Mouse (Mus musculus) CH12F3 (cell line): ENCODE results near the gene Wars2.

Source experiments
- in situ Hi-C: fragments of 300-500 bp; cut with MboI; formaldehyde crosslinking; loops from 2 replicates; pipeline ENCODE4 v1.14.3; 2020; ENCODE audit warnings: low sequenced_read_pairs

Gene Wars2

DNA sequence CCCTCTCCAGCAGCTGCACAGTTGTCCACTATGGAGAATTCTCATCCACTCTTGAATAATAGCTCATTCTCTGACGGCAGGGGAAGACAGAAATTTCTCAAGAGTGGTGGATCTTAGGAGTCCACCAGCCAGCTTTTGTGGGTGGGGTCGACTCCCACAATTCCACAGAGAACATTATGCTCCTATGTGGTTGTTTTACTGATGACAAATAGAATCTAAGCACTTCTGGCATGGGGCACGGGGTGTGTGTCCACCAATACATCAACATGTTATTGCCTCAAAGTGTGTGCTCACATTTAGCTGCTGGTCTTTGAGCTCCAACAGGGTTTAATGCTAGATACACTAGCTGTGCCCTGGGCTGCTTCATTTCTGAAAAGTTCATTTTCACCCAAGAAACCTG lies 105.8 kb downstream of the Wars2 start:
- in situ Hi-C loops: loop anchor here (25.0 kb wide), 1 partner anchor 691 kb away; no protein-coding TSS in a partner anchor

DNA sequence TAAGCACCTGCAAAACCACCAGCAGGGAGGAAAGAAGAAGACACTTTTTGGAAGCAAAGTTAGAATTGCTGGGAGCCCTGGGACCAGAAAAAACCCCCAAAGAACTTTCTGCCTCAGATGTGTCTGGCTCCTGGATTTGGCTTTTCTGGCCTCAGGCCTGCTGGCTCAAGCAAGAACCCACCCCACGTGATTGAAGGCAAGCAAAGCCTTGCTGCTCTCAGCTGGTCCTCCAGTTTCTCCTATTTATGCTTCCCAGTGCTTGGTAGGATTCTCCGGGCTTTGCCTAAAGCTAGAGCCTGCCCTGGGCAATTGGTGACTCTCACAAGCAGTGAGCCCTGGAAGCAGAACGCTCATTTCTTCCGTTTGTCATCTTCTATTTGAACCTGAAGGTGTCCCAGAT lies 106.7 kb downstream of the Wars2 start:
- in situ Hi-C loops: loop anchor here (25.0 kb wide), 1 partner anchor 690 kb away; no protein-coding TSS in a partner anchor

DNA sequence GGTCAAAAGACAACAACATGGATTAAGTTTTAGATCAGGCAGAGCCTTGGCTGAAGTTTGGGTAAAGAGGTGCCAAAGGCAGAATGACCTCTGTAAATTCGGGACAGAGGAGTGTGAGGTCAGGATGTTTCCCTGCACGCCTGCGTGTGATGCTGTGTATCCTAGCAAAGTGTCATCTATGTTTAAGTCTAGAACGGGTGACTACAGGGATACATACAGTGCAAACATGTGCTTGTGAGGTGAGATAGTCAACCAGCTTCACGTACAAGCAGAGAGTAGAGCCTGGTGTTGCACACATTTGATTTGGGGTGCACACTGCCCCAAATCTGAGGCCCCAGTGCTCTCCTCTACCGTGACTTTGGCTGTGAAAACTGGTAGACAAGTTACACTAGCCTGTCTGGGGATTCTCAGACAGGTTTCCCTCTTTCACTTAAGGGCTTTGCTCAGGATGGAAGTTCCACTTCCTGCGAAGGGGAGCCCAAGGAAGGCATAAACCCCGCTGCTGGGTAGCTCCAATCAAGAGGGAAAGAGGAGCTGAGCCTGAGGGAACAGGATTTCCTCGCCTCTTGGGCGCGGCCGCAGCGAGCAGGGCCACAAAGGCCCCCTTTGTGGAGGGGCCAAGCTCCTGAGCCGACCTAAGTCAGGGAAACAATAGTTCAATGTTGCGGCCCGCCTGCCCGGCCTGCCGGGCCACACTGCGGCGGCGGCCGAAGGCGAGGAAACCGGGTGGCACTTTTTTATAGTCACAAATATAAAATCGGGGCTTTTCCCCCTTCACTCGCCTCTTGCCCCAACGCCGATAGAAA lies 107.3 kb downstream of the Wars2 start:
- in situ Hi-C loops: loop anchor here (25.0 kb wide), 1 partner anchor 689 kb away; no protein-coding TSS in a partner anchor

DNA sequence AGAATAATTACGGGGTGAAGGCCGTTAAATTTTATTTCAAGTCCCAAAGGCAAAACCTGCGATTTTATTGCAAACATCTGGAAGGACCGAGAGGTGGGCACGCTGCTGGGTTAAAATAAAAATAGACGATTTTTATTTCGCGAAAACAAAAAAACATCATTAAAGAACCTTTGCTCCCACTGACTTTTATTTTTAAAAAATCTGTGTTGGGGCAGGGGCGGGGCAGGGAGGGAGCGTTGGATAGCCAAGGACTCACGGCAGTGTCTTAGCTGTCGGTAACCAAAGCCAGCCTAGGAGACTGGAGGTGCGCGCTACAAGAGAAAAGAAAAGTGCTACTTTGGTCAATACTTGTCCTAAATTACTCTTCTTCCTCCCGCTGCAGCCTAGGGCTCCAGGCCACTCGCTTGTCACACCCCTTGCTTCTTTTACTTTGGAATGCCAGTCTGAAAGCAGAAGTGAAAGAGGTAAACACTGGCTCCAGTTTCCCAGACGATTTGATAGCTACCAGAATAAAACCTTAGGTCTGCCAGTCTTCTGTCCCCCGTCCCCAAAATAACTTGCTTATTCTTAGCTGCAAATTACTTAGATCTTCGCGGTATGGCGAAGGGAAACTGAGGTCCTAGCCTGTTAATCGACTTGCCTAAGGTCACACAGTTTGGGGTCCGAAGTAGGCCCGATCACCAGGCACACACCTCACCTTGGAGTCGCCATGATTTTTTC lies 108.1 kb downstream of the Wars2 start:
- in situ Hi-C loops: loop anchor here (25.0 kb wide), 1 partner anchor 688 kb away; no protein-coding TSS in a partner anchor

- in situ Hi-C loops: loop anchor here (25.0 kb wide), 1 partner anchor 688 kb away; no protein-coding TSS in a partner anchor
Measured at GRCm38 (mm10) chr3:99249551-99249870, 108.6 kb downstream of the Wars2 start.

GRCm38 (mm10) chr3:99249906-99250305 lies 109.0 kb downstream of the Wars2 start:
- in situ Hi-C loops: loop anchor here (25.0 kb wide), 1 partner anchor 687 kb away; no protein-coding TSS in a partner anchor

GRCm38 (mm10) chr3:99251271-99252165 lies 110.7 kb downstream of the Wars2 start:
- in situ Hi-C loops: no loop called here

DNA sequence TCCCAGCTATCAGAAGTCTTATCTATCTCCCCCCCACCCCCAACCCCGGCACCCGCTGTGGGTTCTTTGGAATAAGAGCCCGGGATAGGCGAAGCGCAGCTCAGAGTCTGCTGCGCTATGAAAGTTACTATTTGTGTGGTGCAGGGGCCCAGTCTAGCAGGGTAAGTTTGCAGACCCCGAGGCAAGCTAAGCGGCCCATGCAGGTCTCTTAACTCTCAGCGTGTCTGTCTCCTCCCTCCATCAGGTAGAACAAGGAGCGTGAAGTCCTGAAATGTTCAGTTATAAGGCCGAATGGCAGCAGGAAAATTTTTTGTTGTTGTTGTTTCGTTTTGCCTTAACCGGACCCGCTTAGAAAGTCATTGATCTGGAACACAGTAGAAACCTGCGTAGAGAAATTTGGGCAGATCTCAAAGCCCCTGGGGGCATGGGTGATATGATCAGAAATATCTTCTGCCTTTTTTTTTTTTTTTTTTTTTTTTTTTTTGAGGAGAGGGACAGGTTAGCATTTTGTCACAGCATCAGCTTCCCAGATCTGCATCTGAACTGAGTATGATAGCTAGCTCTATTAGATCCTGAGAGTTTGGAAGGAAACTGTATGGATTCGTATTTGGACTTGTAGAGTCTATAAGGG lies 111.7 kb downstream of the Wars2 start:
- in situ Hi-C loops: no loop called here

GRCm38 (mm10) chr3:99253092-99253488 lies 112.2 kb downstream of the Wars2 start:
- in situ Hi-C loops: no loop called here

GRCm38 (mm10) chr3:99253497-99254451 lies 112.9 kb downstream of the Wars2 start:
- in situ Hi-C loops: no loop called here

- in situ Hi-C loops: no loop called here
Measured at GRCm38 (mm10) chr3:99254559-99255151, 113.8 kb downstream of the Wars2 start.

- in situ Hi-C loops: no loop called here
Measured at GRCm38 (mm10) chr3:99255411-99256365, 114.8 kb downstream of the Wars2 start.

GRCm38 (mm10) chr3:99256366-99256750 lies 115.5 kb downstream of the Wars2 start:
- in situ Hi-C loops: no loop called here

DNA sequence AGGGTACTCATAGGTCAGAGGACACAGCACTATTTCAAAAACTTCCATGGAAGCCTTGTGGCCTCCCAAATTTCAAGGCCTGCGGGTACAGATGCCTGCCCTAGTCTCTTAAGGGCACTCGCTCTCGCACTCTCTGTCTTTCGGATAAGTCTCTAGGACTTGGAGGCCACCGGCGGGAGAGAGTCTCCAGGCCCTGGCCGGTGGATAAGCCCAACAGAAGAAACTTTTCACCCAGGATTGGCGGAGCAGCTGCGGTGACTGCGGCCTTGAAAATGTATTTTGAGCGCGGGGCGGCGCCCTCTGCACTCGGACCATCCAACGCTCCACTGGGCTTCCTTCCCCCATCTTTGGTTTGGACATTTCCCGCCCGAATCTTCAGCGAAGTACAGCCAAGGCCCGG lies 115.9 kb downstream of the Wars2 start:
- in situ Hi-C loops: no loop called here

GRCm38 (mm10) chr3:99257586-99258577 lies 117.0 kb downstream of the Wars2 start:
- in situ Hi-C loops: no loop called here

GRCm38 (mm10) chr3:99259741-99260270 lies 118.9 kb downstream of the Wars2 start:
- in situ Hi-C loops: no loop called here
